Mouse (Mus musculus) ES-Bruce4 (cell line): ENCODE measurements around the gene Mlx. TPM values are rescaled to one million over a fixed set of nuclear protein-coding genes. Genes with fewer than 3 reads are reported as not detected.

Experiments
- H3K27ac ChIP-seq: 2 replicates; pipeline ENCODE4 v1.5.1; 2012; ENCODE audit warnings: low read length, inconsistent platforms; ENCODE audit not compliant: insufficient read depth
- H3K27me3 ChIP-seq: 2 replicates; pipeline ENCODE4 v1.6.1; 2012; ENCODE audit warnings: mild to moderate bottlenecking, low read length, inconsistent platforms; ENCODE audit not compliant: control insufficient read depth, poor library complexity, insufficient read depth, severe bottlenecking
- H3K36me3 ChIP-seq: 2 replicates; pipeline ENCODE4 v1.6.1; 2012; ENCODE audit warnings: inconsistent platforms, mild to moderate bottlenecking, low read length, moderate library complexity; ENCODE audit not compliant: control insufficient read depth, poor library complexity, insufficient read depth, severe bottlenecking
- H3K4me1 ChIP-seq: one replicate; pipeline ENCODE4 v1.8.1; 2011; ENCODE audit warnings: low read length; ENCODE audit not compliant: control insufficient read depth, insufficient read depth
- H3K4me3 ChIP-seq: 2 replicates; pipeline ENCODE4 v1.5.1; 2011; ENCODE audit warnings: low read depth, mild to moderate bottlenecking, low read length
- H3K9ac ChIP-seq: 2 replicates; pipeline ENCODE4 v1.6.1; 2012; ENCODE audit warnings: low read depth, mild to moderate bottlenecking, inconsistent platforms; ENCODE audit not compliant: poor library complexity, severe bottlenecking
- H3K9me3 ChIP-seq: replicated peaks from 2 replicates; pipeline ENCODE4 v1.6.1; 2012; ENCODE audit warnings: mild to moderate bottlenecking, low read length, inconsistent platforms; ENCODE audit not compliant: control insufficient read depth, poor library complexity, insufficient read depth, severe bottlenecking
- CTCF ChIP-seq: IDR thresholded peaks from one replicate; pipeline ENCODE4 v1.8.1; 2011; ENCODE audit warnings: low read depth, low read length
- EP300 ChIP-seq: IDR thresholded peaks from 2 replicates; pipeline ENCODE4 v1.6.1; 2011; ENCODE audit warnings: low read depth, low read length; ENCODE audit not compliant: insufficient read depth
- POLR2A ChIP-seq: IDR thresholded peaks from one replicate; pipeline ENCODE4 v1.8.1; 2011; ENCODE audit warnings: low read length; ENCODE audit not compliant: insufficient read depth
- polyA plus RNA-seq: library from polyadenylated mRNA; stranded (reverse); fragments of >200 nt; gene quantifications from 2 replicates; pipeline ENCODE4 v1.2.4, GENCODE M21; 2011; ENCODE audit warnings: low read depth; ENCODE audit not compliant: missing spikeins, insufficient read depth, insufficient read length

Mlx gene
- polyA plus RNA-seq, result 40.5 and 44.8 TPM in 2 replicates

DNA sequence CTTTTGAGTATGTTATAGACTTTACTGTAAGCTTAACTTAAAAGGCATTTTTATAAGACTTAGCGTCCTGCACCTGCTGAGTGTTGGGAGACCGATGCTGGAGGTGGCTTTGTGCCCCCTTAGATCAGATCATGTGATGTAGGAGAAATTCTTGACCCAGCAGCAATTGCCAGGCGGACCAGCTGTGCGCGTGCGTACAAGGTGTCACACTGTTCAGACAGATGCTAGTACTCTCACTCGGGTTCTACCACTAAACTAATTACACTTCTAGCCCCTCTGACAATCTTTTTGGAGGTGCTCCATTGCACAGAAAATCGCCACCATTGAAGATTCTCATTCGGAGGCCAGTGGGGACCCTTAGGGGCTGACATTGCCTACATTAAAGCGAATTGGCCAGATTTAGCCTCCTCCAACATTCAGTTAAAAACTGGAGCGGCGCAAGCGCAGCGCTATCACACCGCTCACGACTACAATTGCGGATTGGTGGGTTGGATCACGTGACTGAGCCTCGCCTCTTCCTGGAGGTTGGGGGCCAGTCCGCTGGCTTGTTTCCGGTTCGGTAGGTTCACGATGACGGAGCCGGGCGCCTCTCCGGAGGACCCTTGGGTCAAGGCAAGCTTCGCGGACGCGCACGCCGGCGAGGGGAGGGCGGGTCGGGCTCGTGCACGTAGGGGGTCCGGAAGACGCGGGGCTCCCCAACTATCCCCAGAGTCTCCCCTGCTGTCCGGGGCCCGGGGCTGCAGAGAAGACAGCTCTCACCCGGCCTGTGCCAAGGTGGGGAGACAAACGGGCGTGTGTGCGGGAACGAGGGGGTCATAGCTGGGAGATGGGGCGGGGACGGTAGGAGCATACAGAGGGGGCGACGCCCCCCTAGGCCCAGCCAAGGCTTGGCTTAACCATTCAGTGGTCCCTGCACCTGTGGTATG is at the start of gene Mlx:
Mlx (plus strand) TSS at position 522 of the 926 bp plus-strand sequence.
- no peak for TF ChIP-seq CTCF
- peak; percentile 52 for TF ChIP-seq POLR2A
- TF ChIP-seq EP300, result 0 out of 2 replicates have a peak, but pooled peaks have one; percentile 27
- peak within 1 kb of the TSS; percentile 62 for H3K27ac ChIP-seq
- peak within 1 kb of the TSS; percentile 74 for H3K9ac ChIP-seq
- H3K4me1 ChIP-seq, result peaks cover 3% of the 10 kb centered on the region
- H3K4me3 ChIP-seq, result peak within 1 kb of the TSS; percentile 68
- H3K9me3 ChIP-seq, result no peaks in the 10 kb centered on the region
- H3K36me3 ChIP-seq, result peaks cover 29% of the 10 kb centered on the region
- no peaks in the 10 kb centered on the region for H3K27me3 ChIP-seq

DNA sequence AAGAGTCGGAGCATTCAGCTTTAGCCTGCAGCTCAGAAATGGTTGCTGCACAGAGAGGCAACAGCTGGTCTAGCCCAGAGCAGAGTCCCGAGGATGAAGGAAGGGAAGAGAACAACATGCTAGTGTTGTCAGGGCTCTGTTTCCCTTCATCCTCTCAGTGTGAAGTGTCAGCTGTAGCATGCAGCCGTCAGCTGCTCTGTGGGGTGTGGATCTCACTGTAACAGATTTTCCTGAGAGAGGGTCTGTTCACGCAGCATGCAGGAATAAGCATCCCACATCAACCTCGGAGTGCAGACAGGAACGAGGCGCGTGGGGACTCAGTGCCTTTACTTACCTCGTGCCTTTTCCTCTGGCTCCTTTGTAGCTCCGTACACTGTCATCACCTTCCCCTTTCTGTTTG is 49.3 kb upstream of the Mlx start:
- no peak for TF ChIP-seq CTCF
- TF ChIP-seq POLR2A, result no peak
- no peak for TF ChIP-seq EP300
- 0 out of 2 replicates have a peak, but pooled peaks cover 3% of the 10 kb centered on the region for H3K36me3 ChIP-seq

DNA sequence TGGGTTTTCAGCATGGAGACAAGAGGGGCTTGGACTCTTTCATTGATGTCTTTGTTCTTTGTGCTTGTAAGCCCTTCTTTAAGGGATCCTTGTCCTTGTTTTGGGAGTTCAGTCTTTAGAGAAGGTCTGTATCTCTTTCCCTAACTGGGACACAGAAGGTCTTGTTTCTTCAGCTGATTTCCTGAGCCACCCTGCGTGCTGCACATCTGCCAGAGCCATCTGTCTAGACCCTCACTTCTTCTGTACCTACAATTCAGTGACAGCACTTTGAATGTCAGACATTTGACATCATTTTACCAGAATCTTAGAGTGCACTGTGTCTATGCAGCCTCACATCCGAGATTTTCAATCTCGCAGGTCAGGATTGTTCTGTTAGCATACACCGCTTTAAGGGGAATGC is 41.3 kb upstream of the Mlx start:
- H3K4me3 ChIP-seq, result no peak overlapping the region
- H3K27ac ChIP-seq, result no peak overlapping the region
- H3K9ac ChIP-seq, result no peak overlapping the region
- no peaks in the 10 kb centered on the region for H3K27me3 ChIP-seq
- H3K36me3 ChIP-seq, result no peaks in the 10 kb centered on the region
- TF ChIP-seq CTCF, result no peak
- TF ChIP-seq POLR2A, result no peak
- TF ChIP-seq EP300, result no peak
- no peaks in the 10 kb centered on the region for H3K9me3 ChIP-seq
- H3K4me1 ChIP-seq, result no peaks in the 10 kb centered on the region

More for the DNA sequence above, 49.3 kb upstream of the Mlx start:
- Histone ChIP-seq H3K9ac (no peak overlapping the region), H3K9me3 (no peaks in the 10 kb centered on the region), H3K4me3 (no peak overlapping the region), H3K4me1 (no peaks in the 10 kb centered on the region), H3K27ac (no peak overlapping the region), H3K27me3 (no peaks in the 10 kb centered on the region)

DNA sequence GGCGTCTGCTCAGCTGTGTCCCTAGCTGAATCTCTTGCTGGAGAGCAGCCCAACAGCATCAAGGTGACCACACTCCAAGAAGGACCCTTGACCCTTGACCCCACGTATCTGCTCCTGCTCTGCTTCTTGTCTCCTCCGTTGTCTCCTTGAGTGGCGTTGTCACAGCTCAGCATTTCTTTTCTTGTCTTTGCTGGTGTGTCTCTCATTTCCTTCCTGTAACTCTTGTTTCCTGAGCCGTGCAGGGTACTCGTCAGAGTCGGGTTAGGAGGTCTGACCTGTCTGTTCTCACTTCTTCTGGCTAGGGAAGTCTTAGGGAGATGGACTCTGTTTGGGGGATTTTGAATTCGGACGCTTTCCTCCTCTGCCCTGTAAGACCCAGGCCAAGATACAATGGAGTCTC is 40.6 kb upstream of the Mlx start:
- H3K36me3 ChIP-seq, result no peaks in the 10 kb centered on the region
- H3K9me3 ChIP-seq, result no peaks in the 10 kb centered on the region
- H3K9ac ChIP-seq, result no peak overlapping the region
- H3K4me3 ChIP-seq, result no peak overlapping the region
- H3K27ac ChIP-seq, result no peak overlapping the region
- TF ChIP-seq CTCF, result no peak
- TF ChIP-seq EP300, result no peak
- TF ChIP-seq POLR2A, result no peak
- H3K27me3 ChIP-seq, result no peaks in the 10 kb centered on the region
- H3K4me1 ChIP-seq, result no peaks in the 10 kb centered on the region

DNA sequence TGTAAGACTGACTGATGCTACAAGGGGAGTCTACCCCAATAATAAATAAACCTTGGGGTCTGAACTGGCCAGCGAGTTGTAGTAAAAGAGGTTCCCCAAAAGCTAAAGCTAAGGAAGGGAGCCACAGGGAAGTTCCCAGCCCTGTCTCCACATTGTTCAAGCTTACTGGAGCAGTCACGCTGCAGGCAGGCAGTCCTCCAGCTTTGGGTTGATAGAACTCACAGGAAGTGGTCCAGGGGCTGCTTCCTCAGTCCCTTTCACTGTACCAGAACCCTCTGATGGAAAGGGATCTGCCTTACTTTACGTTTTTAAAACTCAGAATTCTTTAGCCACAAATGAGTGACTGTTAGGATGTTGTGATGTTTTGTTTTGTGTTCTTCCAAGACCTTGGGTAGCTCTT is 39.6 kb upstream of the Mlx start:
- Histone ChIP-seq H3K36me3 (no peaks in the 10 kb centered on the region), H3K27me3 (no peaks in the 10 kb centered on the region), H3K9me3 (no peaks in the 10 kb centered on the region), H3K27ac (no peak overlapping the region), H3K4me1 (no peaks in the 10 kb centered on the region), H3K4me3 (no peak overlapping the region), H3K9ac (no peak overlapping the region)
- TF ChIP-seq POLR2A (no peak), EP300 (no peak)

DNA sequence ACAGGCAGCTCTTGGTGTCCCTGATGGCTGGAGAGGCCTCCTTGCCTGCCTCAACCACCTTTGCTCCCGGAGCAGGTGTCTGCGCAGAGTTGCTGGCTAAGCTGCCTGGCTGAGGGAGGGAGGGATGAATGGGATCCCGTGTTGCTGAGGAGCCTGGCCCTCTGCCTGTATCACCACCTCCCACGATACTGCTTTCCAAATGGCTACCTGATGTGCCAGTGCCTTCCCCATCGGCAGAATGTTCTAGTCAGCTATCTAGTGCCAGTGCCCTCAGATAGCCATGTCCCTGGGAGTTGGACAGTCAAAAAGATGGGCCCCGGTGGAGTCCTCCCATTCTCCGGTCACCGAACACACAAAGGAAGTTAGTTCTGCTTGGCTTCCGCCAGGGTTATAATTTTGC is 36.7 kb upstream of the Mlx start:
- Histone ChIP-seq H3K27ac (no peak overlapping the region), H3K4me1 (peaks cover 2% of the 10 kb centered on the region), H3K27me3 (no peaks in the 10 kb centered on the region), H3K9me3 (no peaks in the 10 kb centered on the region), H3K9ac (no peak overlapping the region), H3K36me3 (no peaks in the 10 kb centered on the region), H3K4me3 (no peak overlapping the region)
- TF ChIP-seq CTCF (no peak), POLR2A (no peak), EP300 (no peak)
